Mouse (Mus musculus) brain, embryonic 14.5 days (tissue): ENCODE results near the gene Prr14l.

ENCODE experiments used
- CTCF ChIP-seq: fragments of 200-500 bp; IDR thresholded peaks from 2 replicates; pipeline ENCODE4 v1.5.1; 2012; ENCODE audit warnings: inconsistent platforms, mild to moderate bottlenecking, moderate library complexity, borderline replicate concordance; ENCODE audit not compliant: insufficient read depth, insufficient read length; ENCODE audit errors: extremely low read depth
- POLR2A ChIP-seq: fragments of 200-500 bp; IDR thresholded peaks from 2 replicates; pipeline ENCODE4 v1.6.1; 2012; ENCODE audit warnings: mild to moderate bottlenecking, inconsistent platforms, borderline replicate concordance; ENCODE audit not compliant: poor library complexity, insufficient read depth, insufficient read length, severe bottlenecking; ENCODE audit errors: extremely low read depth

DNA sequence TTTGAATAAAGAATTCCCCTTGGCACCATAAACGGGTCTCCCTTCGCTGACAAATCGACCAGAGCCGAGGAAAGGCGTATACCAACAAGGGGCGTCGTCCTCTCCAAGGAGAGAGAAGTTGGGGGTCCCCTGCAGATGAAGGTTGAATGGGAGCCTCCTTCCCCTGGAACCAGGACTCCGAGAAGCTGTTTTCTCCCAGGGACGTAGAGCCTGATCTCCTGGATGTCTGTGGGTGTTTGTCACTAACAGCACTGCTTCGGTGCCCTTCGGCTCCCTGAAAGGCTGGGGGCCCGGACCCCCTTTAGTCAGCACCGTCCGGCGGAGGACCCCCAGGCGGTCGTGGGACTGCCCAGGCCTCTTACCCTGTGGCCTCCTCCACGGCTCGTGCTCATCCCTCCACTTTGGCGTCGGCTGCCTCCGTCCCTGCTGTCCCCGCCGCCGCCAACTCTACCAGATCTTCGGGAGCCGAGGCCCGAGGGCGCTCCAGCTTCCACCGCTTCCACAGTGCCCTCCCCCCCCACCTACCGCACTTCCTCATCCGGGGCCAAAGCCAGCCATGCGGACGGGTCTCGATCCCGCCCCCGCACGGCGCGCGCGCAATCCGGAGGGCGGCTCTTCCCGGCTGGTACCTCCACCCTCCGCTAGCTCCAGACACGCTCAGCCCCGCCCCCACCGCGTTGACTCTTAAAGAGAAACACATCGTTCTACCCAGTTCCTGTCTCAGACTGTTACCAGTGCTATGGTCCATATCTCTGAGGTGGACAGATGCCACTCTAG, at the start of gene Prr14l:
- TF ChIP-seq POLR2A (peak; percentile 65; the same call in 1 of the 2 replicates), CTCF (no peak)
